Mouse (Mus musculus) forebrain, embryonic 11.5 days (tissue): ENCODE data around the gene Epha6. TPM values are rescaled to one million over a fixed set of nuclear protein-coding genes. Genes with fewer than 3 reads are reported as not detected.
"Not testable (repeated sequence)": the region's sequence is repeated elsewhere in the genome, so short reads cannot be mapped to it uniquely, and the experiment has no call there.

Experiments used
- ATAC-seq: fragments of 200-750 bp; cut with Nextera tagmentation; replicated peaks from 2 replicates; pipeline ENCODE4 v1.8.0; 2017; ENCODE audit warnings: moderate TSS enrichment; ENCODE audit not compliant: low FRiP score
- DNase-seq: peaks from one replicate; pipeline ENCODE4 v3.0.0-alpha.2; 2017; ENCODE audit warnings: low spot score
- H3K27ac ChIP-seq: fragments of 300-500 bp; sonication (generic); 2 replicates; pipeline ENCODE4 v1.5.1; 2014; ENCODE audit warnings: low read depth, low read length
- H3K27me3 ChIP-seq: fragments of 300-500 bp; sonication (generic); 2 replicates; pipeline ENCODE4 v1.6.1; 2014; ENCODE audit warnings: mild to moderate bottlenecking, low read length, mixed read lengths; ENCODE audit not compliant: control insufficient read depth, insufficient read depth
- H3K36me3 ChIP-seq: fragments of 300-500 bp; sonication (generic); 2 replicates; pipeline ENCODE4 v1.6.1; 2014; ENCODE audit warnings: mild to moderate bottlenecking, low read length, moderate library complexity, mixed read lengths; ENCODE audit not compliant: control insufficient read depth, insufficient read depth
- H3K4me1 ChIP-seq: fragments of 300-500 bp; sonication (generic); replicated peaks from 2 replicates; pipeline ENCODE4 v1.6.1; 2014; ENCODE audit warnings: low read length, mixed read lengths; ENCODE audit not compliant: control insufficient read depth, insufficient read depth
- H3K4me2 ChIP-seq: fragments of 300-500 bp; sonication (generic); 2 replicates; pipeline ENCODE4 v1.6.1; 2014; ENCODE audit warnings: low read depth, mild to moderate bottlenecking, low read length, moderate library complexity, mixed read lengths; ENCODE audit not compliant: severe bottlenecking
- H3K4me3 ChIP-seq: fragments of 300-500 bp; sonication (generic); 2 replicates; pipeline ENCODE4 v1.5.1; 2014; ENCODE audit warnings: low read depth, low read length
- H3K9ac ChIP-seq: fragments of 300-500 bp; sonication (generic); 2 replicates; pipeline ENCODE4 v1.6.1; 2014; ENCODE audit warnings: low read length
- H3K9me3 ChIP-seq: fragments of 300-500 bp; sonication (generic); 2 replicates; pipeline ENCODE4 v1.6.1; 2016; ENCODE audit warnings: low read length, mixed read lengths; ENCODE audit not compliant: control insufficient read depth
- WGBS: fragments of 180-500 bp; shearing (Covaris S2); extraction: QIAGEN DNeasy Blood & Tissue Kit; methylation state at CpG from one replicate; pipeline ENCODE4 v1.1.7; 2014; 5-methylcytosine and 5-hydroxymethylcytosine counted together
- polyA plus RNA-seq: library from polyadenylated mRNA; unstranded; fragments of >200 nt; fragmentation: Nextera tagmentation; extraction: Ambion mirVana; gene quantifications from 2 replicates; pipeline ENCODE4 v1.2.1, GENCODE M21; 2014

Gene Epha6
- polyA plus RNA-seq, 1 experiment from 2014 or later, result 0.68 TPM

DNA sequence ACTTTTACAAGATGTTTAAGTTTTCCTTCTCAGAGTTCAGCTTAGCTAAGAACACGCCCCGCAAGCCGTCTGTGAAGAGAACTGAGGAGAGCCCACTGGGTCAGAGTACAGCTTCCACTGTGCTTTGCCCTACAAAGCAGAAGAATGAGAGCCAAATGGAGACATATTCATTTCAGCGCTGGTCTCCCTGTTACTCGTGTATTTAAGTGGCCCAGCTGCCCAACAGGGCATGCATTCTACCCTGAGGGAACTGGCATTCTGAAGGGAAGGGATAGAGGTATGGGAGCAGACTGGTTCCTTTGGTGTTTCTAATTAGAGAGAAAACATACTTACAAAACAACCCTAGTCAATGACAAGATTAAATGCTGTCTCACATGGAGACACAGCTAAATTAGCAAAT lies 772.9 kb downstream of the Epha6 start:
- DNase-seq (peak; percentile 51), ATAC-seq (peak; percentile 85)
- Histone ChIP-seq H3K4me3 (no peak overlapping the region), H3K9me3 (no peaks in the 10 kb centered on the region), H3K4me1 (no peaks in the 10 kb centered on the region), H3K27ac (no peak overlapping the region), H3K9ac (no peak overlapping the region), H3K4me2 (no peak overlapping the region), H3K27me3 (no peaks in the 10 kb centered on the region), H3K36me3 (no peaks in the 10 kb centered on the region)
- 51% methylated on average over 5 of the region's 5 CpGs for WGBS

DNA sequence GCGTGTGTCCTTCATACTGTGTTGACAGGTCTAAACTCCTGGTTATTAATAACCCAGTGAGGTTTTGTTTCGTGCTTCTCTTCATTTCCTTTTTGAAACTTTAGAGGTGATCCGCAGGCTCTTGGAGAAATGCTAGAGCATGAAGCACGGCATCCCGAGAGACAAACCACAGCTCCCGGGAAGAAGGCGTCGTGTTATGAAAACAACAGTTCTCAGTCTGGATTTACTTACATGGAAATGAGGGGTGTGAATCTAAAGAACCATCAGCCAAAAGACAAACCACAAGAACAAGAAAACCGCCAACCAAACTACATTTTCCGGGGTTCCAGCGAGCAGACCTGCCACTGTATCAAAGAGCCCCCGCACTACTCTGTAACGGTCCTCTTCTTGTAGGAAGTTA lies 775.7 kb downstream of the Epha6 start:
- Histone ChIP-seq H3K27me3 (no peaks in the 10 kb centered on the region), H3K36me3 (no peaks in the 10 kb centered on the region), H3K27ac (no peak overlapping the region), H3K9me3 (no peaks in the 10 kb centered on the region), H3K9ac (no peak overlapping the region), H3K4me1 (no peaks in the 10 kb centered on the region), H3K4me2 (no peak overlapping the region), H3K4me3 (no peak overlapping the region)
- ATAC-seq, result no peak
- DNase-seq, result no peak
- WGBS, result 94% methylated on average over 13 of the region's 13 CpGs

DNA sequence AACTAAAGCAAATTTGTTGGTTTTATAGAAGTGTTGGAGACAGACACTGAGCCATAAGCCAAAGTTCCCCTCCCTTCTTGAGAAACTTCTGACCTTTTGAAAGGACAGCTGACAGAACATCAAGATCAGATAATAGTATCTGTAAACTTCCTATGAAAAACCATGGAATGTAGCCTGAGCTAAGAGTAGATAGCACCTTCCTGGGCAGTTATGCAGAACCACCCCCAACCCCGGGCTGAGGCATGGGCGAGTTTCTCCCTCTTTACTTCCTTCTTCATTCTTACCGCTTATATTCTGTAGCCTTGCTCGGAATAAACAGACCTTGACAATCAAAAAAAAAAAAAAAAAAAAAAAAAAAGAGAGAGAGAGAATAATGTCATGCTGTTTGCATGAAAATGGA lies 805.5 kb downstream of the Epha6 start:
- not testable (repeated sequence) for H3K4me2 ChIP-seq
- 81% methylated on average over 4 of the region's 4 CpGs for WGBS

DNA sequence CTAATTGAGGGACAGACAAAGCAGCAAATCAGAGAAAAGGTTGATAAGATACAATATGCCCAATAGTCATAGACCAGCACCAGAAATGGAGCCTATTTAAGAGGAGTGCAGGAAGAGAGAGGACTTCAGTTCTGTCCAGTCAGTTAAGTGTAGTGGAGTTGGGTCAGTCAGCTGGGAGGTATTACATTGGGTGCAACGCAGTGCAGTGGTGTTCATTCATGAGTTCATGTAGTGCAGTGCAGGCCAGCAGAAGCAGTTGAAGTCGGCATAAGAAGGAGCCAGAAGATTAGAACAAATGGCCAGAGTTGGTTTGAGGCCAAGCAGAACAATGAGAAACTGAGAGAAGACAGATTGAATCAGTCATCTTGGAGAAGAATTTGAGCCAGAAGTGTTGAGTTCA lies 833.0 kb downstream of the Epha6 start:
- no peaks in the 10 kb centered on the region for H3K36me3 ChIP-seq
- WGBS, result 88% methylated on average over 2 of the region's 2 CpGs
- DNase-seq (no peak), ATAC-seq (no peak)
- H3K27me3 ChIP-seq, result no peaks in the 10 kb centered on the region
- no peaks in the 10 kb centered on the region for H3K9me3 ChIP-seq
- no peak overlapping the region for H3K9ac ChIP-seq
- no peaks in the 10 kb centered on the region for H3K4me1 ChIP-seq
- no peak overlapping the region for H3K4me3 ChIP-seq
- no peak overlapping the region for H3K4me2 ChIP-seq
- H3K27ac ChIP-seq, result no peak overlapping the region

More for the DNA sequence above, 805.5 kb downstream of the Epha6 start:
- not testable (repeated sequence) for H3K4me1 ChIP-seq, DNase-seq, H3K27me3 ChIP-seq, H3K36me3 ChIP-seq, H3K27ac ChIP-seq, ATAC-seq, H3K9me3 ChIP-seq, H3K4me3 ChIP-seq, H3K9ac ChIP-seq

DNA sequence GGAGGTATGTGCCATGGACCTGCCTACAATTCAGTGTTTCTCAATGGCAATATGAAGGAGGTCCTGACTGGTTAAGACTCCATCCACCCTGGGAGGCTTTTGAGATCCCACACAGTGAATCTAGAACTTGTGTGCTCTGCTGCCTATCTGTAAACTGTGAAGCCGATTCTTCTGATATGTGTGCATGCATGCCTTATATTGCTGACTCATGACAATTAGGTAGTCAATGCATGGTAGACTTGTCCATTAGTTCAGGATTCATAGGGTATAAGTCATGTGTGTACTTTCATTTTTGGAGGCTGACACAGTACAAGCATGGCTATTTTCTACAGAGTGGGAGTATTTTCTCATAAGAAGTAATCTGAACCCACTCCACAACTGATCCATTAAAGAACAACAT lies 834.9 kb downstream of the Epha6 start:
- DNase-seq (no peak), ATAC-seq (no peak)
- WGBS, result 93% methylated on average over 1 of the region's 1 CpGs
- H3K4me2 ChIP-seq, result no peak overlapping the region
- H3K4me1 ChIP-seq, result no peaks in the 10 kb centered on the region
- no peaks in the 10 kb centered on the region for H3K27me3 ChIP-seq
- H3K9ac ChIP-seq, result no peak overlapping the region
- H3K27ac ChIP-seq, result no peak overlapping the region
- H3K36me3 ChIP-seq, result no peaks in the 10 kb centered on the region
- no peak overlapping the region for H3K4me3 ChIP-seq
- no peaks in the 10 kb centered on the region for H3K9me3 ChIP-seq

DNA sequence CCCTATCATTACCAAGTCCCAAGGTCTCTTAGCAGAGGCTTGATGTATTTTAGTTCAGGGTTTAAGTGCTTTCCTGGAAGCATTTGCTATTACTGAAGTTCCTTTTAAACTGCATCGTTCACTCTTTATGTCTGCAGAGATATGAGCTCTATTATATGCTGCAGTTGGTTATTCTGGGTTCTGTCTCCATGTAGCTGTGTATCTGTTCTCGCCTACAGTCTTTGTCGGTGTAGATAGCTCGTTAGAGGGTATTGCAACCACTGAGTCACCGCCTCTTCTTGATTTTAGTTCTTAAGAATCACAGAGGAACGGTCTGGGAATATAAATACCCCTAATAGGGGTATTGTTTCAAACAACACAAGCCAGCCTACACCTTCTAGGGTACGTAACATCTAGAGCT lies 835.4 kb downstream of the Epha6 start:
- Histone ChIP-seq H3K4me3 (no peak overlapping the region), H3K9ac (no peak overlapping the region)
- 70% methylated on average over 7 of the region's 7 CpGs for WGBS

DNA sequence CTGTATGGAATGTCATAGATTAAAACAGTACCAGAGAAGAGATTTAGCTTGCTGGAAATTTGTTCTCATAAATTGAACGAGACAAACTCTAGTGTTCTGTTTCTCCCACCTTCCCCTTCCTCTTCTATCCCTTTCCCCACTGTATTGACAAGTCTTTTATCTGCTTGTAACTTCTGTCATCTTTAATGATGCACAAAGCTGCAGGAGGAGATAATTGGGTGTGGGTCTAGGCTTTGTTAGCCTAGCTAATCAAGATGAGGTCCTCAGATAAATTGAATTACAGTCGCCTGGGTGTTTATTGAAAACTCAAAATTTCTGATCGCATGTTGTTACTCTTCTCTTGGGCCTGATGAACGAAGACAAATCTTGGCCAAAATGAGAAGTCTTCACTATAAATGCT lies 844.5 kb downstream of the Epha6 start:
- no peak for ATAC-seq
- no peak overlapping the region for H3K27ac ChIP-seq
- H3K9me3 ChIP-seq, result no peaks in the 10 kb centered on the region
- no peaks in the 10 kb centered on the region for H3K27me3 ChIP-seq
- no peak for DNase-seq
- no peak overlapping the region for H3K4me2 ChIP-seq
- H3K4me1 ChIP-seq, result no peaks in the 10 kb centered on the region
- 77% methylated on average over 4 of the region's 4 CpGs for WGBS
- no peaks in the 10 kb centered on the region for H3K36me3 ChIP-seq
- H3K9ac ChIP-seq, result no peak overlapping the region
- H3K4me3 ChIP-seq, result no peak overlapping the region

More for the DNA sequence above, 835.4 kb downstream of the Epha6 start:
- H3K4me2 ChIP-seq, result no peak overlapping the region
- H3K27ac ChIP-seq, result no peak overlapping the region
- H3K4me1 ChIP-seq, result no peaks in the 10 kb centered on the region
- no peak for DNase-seq
- no peaks in the 10 kb centered on the region for H3K9me3 ChIP-seq
- no peaks in the 10 kb centered on the region for H3K36me3 ChIP-seq
- no peak for ATAC-seq
- H3K27me3 ChIP-seq, result no peaks in the 10 kb centered on the region

DNA sequence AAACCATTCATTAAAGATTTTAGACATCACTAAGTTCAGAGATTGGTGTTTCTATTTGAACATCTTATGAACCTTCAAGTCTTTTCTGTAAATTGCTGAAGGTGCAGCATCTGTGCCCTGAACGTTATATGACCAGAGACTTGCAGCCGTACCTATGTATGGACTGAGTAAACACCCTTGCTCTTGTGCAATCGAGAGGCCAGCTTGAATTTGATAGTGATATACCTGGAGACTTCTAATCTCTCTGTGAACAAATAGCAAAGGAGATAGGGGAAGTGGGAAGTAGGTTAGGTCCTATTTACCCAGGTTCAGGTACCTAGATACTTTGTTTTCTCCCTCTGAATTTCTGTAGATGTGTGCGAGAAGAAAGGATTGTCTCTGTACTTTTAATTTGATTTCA lies 854.4 kb downstream of the Epha6 start:
- 90% methylated on average over 4 of the region's 4 CpGs for WGBS
- H3K36me3 ChIP-seq, result no peaks in the 10 kb centered on the region
- DNase-seq (no peak), ATAC-seq (no peak)
- H3K27me3 ChIP-seq, result no peaks in the 10 kb centered on the region
- H3K9ac ChIP-seq, result no peak overlapping the region
- H3K4me3 ChIP-seq, result no peak overlapping the region
- H3K4me1 ChIP-seq, result no peaks in the 10 kb centered on the region
- no peak overlapping the region for H3K4me2 ChIP-seq
- H3K9me3 ChIP-seq, result no peaks in the 10 kb centered on the region
- no peak overlapping the region for H3K27ac ChIP-seq

DNA sequence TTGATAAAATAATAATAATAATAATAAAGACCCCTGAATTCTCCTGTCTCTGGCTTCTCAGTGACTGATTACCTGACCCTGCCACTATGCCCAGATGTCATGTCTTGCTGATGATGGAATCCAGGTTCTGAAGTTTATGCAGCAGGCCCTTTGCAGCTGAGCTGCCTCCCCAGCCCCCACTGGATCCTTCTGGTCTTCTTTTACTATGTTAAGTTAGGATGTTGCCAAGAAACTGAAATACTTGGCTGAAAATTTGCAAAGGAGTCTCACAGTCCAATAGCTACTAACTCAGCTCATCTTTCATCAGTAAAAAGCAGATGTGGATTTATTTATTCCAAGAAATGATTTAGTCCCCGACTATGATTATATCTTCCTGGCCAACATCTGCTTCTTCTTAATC lies 861.7 kb downstream of the Epha6 start:
- no peak for DNase-seq
- no peaks in the 10 kb centered on the region for H3K9me3 ChIP-seq
- no peak for ATAC-seq
- H3K9ac ChIP-seq, result no peak overlapping the region
- H3K27me3 ChIP-seq, result no peaks in the 10 kb centered on the region
- H3K4me3 ChIP-seq, result no peak overlapping the region
- no peak overlapping the region for H3K27ac ChIP-seq
- H3K4me1 ChIP-seq, result no peaks in the 10 kb centered on the region
- H3K4me2 ChIP-seq, result no peak overlapping the region
- WGBS, result 86% methylated on average over 1 of the region's 1 CpGs
- H3K36me3 ChIP-seq, result no peaks in the 10 kb centered on the region
